Mouse (Mus musculus) 416B (cell line): ENCODE measurements around the gene Mta3.

Source experiments
- DNase-seq: peaks from one replicate; pipeline ENCODE4 v3.0.0; 2011; ENCODE audit warnings: low read depth

Gene Mta3

DNA sequence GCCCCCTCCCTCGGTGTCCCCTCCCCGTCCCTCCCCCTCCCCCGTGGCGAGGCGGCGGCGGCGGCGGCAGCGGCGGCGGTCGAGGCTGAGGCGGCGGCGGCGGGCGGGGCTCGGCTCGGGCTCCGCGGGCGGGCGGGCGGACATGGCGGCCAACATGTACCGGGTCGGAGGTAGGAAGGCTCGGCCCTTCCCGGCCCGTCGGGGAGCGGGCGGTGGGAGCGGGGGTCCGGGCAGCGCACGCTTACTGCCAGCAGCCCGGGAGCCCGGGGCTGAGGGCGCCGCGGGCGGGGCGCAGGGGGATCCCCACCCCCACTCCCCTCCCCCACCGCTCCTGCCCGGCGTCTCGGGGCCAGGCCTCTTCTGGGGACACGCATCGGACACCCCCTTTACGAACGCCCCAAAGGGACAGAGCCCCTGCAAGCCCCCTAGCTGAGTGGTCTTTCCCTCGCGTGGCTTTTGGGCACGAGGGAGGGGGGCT, at the start of gene Mta3:
Gene Mta3 (plus strand): TSS at position 48 of the 478 bp plus-strand sequence.
- no peak for DNase-seq

DNA sequence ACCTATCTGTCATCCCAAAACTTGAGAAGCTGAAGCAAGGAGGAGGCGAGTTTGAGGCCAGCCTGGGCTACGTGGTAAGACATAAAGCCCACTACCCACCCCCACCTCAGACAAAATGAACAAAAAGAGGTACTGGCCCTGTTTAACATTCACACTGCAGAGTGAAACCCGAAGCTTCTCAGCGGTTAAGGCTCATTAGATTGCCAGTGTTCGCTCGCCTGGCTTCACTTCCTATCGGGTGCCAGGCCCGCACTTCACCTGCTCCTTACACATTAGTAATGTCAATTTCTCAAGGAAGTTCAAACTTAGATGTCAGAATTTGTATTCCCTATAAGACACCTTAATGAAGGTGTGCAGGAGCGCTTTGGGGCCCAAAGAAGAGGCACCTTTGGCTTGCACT, 48.6 kb upstream of the Mta3 start:
- no peak for DNase-seq

DNA sequence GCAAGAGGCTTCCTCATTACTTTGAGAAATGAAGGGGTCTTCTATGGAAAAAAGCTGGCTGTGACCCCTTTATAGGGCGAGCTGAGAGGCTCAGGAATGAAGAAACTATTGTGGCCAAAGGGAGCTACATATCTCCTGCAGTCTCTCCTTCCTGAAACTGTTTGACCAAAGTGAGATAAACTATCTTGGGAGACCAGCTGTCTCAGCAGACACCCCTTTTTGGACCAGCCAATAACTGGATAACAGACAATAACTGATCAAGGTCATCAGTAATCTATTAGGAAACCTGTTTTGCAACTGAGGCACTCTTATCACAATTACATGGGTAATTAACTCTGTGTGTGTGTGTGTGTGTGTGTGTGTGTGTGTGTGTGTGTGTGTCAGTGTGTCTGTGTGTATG, 47.0 kb upstream of the Mta3 start:
- no peak for DNase-seq

DNA sequence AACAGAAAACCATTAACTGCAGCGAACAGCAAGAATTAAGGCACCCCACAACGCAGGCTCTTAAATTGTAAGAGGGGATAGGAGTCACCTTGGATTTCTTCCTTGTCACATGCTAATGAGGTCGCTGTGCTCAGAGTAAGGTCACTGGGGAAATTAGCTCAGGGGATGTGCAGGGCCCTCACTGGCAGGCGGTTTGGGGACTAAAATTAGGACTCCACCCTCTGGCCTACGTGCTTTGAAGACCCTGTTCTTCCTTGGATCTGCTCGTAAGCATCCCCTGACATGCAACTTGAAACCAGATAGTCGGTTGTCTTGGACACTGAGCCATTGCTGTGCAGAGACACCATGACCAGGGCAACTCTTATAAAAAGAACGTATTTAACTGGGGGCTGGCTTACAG, 41.2 kb upstream of the Mta3 start:
- DNase-seq, result no peak

DNA sequence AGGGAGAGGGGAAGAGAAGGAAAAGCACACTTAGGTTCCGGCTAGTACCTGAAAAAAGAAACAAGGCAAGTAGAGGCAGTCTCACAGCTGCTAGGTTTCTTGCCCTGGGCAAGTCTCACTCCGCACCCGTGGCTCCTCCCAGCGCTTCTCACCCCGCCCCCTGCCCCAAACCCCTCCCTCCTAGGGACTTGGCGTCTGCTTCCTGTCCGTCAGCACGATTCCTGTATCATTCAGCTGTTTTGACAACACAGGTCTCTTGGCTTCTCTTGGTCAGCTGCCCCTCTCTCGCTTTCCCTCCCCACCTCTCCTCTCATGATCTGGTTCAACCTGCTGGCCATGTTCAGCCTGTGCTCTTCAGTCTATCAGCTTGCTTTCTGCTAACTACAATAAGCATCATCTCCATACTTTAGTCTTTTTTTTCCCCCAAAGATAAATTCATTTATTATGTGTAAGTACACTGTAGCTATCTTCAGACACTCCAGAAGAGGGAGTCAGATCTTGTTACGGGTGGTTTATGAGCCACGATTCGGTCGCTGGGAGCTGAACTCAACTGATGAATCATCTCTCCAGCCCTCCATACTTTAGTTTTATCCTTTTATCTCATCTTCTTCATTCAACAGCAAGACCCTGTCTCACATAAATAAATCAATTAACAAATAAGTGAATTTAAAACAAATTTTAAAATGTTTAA, 39.2 kb upstream of the Mta3 start:
- peak; percentile 76 for DNase-seq

DNA sequence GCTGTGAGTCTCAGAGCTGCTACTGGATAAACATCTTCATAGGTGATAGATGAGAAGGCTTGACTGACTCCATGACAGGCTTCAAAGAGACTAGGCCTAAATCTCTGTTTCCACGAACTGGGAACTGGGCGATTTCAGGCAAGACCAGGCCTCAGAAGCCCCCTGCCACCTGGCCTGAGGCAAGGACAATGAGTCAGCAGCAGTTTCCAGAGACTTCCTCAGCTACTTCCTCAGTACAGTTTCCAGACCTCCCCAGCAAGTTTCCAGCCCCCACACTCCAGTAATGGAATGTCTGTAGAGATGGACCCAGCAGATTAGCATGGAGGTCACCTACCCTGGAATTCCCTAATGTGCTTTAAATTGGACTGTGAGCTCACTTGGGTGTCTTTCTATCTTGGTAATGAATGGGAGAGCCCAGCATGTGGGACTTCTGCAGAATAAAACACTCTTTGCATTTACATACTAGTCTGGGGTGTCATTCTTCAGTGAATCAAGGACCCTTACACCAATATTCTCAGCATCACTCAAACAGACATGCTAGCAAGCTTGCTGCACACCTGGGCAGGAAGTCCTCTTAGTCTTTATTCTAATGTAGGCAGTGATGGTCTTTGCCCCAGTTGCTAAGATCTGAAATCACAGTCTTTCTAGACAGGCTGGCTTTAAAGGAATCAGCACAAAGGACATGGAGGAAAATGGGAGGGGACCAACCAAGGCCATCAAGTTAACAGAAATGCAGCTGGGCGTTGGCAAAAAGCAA, 37.9 kb upstream of the Mta3 start:
- peak; percentile 4 for DNase-seq

DNA sequence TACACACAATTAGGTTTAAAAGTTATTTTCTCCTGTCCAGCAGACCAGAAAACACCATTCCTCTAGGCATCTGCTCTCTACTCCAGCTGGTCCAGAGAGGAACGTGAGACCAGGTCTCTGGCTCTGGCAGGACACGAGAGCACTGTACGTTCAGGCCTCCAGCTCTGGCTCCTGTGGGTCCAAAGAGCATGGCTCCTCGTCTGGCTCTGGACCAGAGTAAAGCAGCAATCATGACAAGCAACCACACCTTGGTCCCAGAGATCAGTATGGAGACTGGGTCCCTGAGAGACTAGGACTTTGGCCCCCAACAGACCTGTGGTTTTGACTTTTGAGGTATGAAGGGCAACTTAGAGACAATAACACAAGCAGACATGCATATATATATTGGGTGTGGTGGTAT, 33.3 kb upstream of the Mta3 start:
- DNase-seq, result no peak

DNA sequence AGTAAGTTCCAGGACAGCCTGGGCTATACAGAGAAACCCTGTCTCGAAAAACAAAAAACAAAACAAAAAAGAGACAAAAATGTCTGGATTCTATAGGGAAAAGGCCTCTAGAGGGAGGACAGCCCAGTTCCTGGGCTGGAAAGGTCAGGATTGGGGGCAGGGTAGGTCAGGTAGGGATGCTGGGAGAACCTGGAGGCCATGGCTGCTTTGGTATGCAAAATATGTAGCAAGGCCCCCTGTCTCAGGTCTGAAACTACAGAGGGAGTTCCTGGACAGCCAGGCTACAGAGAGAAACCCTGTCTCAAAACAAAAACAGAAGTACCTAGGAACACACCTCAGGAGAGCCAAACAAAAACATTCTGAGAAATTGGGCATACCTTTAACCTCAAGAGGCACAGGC, 28.6 kb upstream of the Mta3 start:
- DNase-seq, result no peak

DNA sequence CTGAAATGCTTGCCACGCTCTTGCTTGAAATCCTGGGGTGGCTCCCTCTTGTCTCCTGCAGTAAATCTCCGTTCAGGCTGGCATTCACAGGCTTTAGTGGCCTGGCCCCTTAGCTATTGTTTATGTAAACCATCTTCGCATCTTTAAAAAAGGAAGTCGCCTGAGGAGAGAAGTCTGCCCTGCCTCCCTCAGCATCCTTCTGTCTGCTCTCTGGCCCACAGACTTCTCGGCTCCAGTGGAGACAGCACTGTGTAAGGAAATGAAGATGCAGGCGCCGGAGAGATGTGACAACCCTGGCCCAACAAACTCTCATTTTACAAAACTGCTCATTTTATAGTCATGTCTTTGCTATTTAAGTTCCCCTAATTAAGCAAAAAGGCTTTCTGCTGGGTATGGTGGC, 24.0 kb upstream of the Mta3 start:
- no peak for DNase-seq

DNA sequence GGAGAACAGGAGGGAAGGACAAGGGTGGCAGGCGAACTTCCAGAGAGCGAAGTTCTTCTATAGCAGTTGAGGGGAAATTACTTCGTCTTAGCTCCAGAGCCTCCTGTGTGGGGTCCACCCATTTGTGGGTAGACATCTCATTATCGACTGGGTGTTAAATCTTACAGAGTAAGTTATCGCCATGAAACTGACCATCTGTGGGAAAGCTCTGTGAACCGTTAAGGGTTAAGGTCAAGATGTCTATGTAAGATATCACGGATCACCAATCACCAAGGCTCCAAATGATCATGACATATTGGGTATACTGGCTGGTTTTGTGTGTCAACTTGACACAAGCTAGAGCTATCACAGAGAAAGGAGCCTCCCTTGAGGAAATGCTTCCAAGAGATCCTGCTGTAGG, 21.5 kb upstream of the Mta3 start:
- no peak for DNase-seq

DNA sequence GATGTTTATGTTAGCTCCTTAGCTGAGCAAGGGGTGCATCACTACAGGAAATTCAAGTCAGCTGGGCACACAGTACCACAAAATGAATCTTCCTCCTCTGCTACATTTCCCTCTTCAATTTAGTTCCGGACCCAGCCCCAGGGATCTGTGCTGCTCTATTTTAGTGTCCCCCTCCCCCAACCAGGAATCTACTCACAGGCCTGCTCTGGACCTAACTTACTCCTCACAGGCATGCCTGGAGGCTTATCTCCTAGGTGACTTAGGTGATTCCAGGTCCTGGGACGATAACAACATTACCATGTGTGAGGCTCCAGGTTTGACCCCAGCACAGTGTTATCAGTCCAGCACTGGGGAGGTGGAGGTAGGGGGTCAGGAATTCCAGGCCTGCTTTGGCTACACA, 15.5 kb upstream of the Mta3 start:
- DNase-seq, result no peak

DNA sequence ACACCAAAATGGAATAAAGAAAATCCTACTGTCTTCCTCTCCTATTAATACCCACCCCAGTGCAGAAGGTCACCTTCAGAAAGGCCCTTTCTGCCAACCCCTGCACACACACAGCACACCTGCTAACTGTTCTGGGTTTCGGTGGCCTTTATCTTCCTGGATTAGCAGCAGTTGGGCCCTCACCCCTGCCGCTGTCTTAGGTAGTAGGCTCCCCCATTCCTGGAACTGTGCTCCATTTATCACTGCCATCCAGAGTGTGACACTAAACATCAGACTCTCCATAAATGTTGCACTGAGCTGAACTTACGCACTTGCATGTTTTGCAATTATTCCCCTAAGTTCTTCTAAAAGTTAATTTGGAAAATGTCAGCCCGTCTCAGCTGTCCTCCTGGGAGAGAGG, 14.6 kb upstream of the Mta3 start:
- no peak for DNase-seq

DNA sequence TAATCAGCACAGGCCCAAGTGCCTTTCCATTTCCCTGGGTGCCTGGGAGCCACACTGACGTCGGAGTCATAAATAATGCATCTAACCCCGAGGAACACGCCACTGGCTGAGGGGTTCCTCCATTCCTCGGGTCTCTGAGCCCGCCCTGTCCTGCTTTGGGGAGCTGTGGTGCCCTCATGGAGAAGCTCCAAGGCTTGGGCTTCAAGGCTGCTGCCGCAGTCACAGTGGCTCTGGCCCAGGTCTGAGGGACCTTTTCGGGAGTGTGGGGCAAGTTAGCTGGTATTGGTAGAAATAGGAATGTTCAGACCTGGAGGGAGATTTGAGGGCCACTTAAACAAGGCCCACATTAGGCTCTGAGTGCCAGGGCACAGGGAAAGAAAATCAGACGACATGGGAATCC, 12.0 kb upstream of the Mta3 start:
- DNase-seq, result no peak

DNA sequence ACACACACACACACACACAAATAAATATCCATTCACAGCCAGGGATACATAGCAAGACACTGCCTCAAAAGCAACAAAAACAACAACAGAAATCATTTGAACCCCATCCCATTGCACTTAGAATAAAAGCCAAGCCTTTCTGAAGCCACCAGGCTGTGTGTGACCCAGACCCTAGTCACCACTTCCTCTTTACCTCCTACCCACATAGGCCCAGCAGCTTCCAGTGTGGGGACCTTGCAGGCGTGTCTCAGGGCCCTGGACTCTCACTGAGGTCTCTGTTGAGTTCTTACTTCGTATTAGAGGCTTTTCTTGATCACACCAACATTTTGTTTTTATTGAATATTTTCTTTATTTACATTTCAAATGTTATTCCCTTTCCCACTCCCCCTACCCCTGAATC, 10.2 kb upstream of the Mta3 start:
- DNase-seq, result peak; percentile 64

DNA sequence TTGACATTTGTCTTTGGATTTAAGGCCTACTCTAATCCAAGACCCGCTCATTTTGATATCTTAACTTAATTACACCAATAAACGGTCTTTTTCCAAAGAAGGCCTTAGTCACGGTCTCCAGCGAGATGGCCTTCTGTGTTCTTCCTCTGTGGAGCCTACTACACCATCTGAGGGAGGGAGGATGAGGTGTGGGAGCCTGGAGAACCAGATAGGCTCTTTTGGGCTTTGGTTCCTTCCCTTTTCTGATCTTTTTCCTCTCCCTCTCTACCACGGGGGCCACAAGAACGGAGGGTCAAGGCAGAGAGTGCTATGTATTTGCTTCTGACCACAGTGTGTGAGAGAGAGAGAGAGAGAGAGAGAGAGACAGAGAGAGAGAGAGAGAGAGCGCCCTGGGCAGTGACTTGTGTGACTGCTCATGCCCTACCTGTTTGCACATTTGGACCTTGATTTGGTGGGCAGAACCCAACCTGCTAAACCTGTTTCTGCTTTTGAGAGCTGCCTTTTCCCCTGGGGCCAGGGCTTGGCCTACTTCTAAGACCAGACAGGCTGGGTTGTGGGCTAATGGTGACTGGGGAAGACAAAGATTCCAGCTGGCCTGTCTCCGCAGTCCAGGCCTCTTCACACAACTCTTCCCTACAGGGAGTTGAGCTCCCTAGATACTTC, 6.8 kb upstream of the Mta3 start:
- DNase-seq, result peak; percentile 62

DNA sequence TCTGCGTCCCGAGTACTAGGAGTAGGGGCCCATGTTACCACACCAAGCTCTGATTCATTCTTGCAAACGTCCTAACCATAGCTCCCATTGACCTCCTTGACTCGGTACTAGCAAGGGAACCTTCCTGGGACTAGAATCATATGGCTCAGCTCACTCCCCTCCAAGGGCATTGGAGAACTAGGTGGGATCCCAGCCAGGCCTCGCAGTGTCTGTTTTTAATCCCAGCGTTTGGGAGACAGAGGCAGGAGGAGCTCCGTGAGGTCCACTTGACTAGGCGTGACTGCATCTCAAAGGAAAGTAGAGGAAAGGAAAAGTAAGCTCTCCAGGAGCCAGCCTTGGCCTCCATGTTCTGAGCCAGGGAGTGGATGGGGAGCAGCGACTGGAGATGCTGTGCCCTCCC, 5.8 kb upstream of the Mta3 start:
- DNase-seq, result no peak

DNA sequence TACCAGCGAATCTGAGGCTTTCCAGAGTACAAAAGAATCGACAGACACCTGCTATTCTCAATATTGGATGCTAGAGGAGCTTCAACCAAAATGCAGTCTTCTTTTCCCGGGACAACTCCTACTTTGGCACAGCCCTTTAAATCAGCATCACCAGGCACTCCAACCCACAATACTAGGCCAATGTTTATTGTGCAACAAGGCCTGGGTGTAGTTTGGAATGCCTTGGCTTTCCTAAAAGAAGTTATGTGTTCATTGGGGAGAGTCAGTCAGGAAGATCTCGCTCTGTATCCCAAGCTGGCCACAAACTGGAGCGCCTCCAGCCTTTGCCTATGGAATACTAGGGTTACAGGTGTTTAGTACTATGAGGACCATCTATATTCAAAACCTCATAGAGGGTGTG, 1.5 kb upstream of the Mta3 start:
- DNase-seq, result no peak

DNA sequence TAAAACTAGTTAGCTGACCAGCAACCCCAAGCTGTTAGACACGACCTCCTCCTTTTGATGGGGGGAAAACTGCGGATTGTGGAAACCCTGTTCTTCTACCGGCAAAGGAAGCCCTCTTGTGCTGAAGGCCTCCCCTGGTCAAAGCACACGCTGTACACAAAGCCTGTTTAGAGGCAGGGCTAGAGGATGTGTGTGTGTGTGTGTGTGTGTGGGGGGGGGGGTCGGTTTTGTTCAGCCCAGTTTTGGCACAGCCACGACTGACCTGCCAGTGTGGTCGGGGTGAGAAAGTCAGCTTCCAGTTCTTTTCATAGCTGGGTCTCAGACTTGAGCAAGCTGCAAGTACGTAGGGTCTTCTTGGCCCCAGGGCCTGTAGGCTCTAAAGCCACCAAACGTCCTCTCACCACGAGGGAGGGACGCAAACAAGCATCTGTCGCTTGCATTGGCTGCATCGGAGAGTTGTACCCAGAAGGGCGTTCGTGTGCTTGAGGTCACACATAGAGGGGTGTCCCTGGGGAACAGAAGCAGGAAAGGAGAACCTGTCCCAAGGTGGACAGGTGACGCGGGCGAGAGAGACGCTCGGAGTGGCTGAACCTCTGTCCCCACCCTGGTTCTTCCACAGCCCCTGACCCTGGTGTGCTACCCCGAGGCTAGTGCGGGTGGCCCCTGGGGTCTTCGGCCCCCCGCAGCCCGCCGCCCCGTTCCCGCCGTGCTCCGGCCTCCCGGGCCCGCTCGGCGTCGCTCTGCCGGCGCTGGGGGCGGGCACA, 429 bp upstream of the Mta3 start:
- DNase-seq, result peak; percentile 73

DNA sequence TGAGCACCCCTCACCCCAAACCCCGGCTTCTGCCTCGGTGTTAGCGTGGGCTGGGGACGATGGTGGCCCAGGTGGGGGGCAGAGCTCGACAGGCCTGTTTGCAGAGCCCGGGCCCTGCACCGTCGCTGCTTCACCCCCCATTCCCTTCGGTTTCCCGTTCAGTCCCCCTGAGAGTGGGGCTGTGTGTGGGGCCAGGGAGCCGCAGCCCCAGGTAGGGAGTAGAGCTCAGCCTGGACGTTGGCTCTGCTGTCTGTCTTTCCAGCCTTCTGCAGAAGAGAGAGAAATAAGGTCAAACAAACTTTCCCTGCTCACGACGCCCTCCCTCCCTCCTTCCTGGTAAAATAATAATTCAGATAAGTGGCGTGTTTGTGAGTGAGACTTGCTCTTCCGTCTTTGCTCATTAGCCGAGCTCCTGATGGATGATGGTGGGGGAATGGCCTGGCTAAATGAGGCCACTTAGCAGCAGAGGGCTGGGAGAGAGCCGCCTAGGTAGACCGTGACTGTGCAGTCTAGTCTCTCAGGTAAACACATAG, 697 bp downstream of the Mta3 start:
- DNase-seq, result peak; percentile 61

DNA sequence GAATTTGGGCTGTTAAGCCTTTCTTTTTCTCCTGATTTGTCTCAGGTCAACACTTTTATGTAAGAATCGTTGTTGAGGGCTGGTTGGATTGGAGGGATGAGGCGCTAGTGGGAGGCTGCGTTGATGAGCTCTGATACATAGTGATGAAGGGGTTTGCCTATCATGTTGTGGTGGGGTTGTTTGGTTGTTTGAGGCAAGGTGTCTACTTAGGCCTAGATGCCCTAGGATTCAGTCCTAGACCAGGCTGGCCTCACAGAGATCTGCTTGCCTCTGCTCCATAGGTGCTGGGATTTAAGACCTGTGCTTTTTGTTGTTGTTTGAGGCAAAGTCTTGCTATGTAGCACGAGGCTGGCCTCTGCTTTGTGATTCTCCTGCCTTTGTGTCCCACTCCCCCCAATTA, 1.4 kb downstream of the Mta3 start:
- peak; percentile 38 for DNase-seq

DNA sequence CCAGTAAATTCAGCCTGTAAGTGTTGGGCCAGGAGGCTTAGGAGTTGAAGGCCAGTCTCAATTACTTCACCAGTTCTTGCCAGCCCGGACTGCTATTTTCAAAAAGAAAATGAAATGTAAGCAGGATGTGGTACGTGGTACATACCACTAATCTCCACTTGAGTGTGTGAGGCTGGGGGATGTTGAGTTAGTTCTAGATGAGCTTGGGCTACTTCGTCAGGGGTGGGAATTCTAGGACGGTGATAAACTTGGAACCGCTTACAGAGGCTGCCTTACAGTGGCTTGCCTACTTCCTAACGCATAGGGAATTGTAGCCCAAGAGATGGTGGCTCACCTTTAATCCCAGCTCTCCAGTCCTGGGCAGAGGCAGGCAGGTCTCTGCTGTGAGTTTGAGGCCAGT, 1.9 kb downstream of the Mta3 start:
- peak; percentile 51 for DNase-seq

DNA sequence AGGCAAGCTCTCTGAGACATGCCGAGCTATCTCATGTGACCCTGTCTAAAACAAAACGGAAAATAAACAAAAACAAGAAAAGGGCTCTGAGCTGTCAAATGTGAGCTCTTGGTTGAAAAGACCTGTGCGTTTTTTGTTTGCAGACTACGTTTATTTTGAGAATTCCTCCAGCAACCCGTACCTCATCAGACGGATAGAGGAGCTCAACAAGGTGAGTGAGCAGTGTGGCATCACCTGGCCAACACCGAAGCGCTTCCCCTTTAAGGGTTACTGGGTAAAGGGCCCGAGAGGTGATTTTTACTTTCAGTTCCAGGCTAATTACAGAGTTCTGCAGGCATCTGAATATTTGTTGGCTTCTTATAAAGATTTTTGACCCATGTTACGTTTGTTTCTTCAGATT, 2.3 kb downstream of the Mta3 start:
- DNase-seq, result peak; percentile 36
